Mouse (Mus musculus): ENCODE measurements at regions not wholly inside any gene's neighbourhood (a gene's known extent, or its start where the extent isn't known, plus 50 kb on each side); places are given as distances from the start of the nearest gene placed in this dataset.

DNA sequence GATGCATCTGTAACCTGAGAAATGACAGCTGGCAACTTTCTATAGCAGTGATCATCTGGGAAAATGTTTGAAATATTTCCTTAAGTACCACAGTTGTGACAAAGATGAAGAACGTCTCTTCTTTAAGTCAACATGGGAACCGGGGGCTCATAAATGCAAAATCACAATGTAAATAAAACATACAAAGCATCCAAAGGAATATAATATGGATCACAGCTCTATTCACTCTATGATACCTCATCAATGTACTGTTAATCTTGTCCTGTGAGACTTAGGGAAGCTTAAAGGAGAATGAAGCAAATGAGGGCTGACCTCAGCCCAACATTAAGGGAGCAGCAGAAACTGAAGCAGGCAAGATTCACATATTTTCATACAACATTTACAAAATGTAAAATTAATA, 96.3 kb upstream of the Mdga2 start:
- no peak for DNase-seq (ENCODE audit: low read depth)
- TF ChIP-seq POLR2A (IDR thresholded peaks at IDR 0.05; ENCODE audit: borderline replicate concordance, extremely low read depth, insufficient read depth, insufficient read length, poor library complexity, severe bottlenecking) (no peak), CTCF (IDR thresholded peaks at IDR 0.05; ENCODE audit: borderline replicate concordance, extremely low read depth, insufficient read depth, insufficient read length) (no peak)

DNA sequence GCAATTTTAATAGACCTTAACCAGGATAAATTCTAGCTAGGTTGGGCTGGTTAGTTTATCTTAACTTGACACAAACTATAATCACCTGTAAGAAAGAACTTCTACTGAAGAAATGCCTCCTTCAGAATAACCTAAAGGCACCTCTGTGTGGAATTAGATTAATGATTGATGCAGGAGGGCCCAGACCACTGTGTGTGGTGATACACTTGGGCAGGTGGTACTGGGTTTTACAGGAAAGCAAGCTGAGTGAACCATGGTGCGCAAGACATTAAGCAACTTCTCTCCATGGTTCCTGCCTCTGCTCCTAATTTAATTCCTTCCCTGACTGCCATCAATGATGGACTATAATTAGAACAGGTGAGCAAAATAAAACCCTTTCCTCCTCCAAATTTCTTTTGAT, 77.9 kb upstream of the Mdga2 start:
- no peak for DNase-seq (ENCODE audit: low read depth)
- TF ChIP-seq CTCF (IDR thresholded peaks at IDR 0.05; ENCODE audit: borderline replicate concordance, extremely low read depth, insufficient read depth, insufficient read length) (no peak), POLR2A (IDR thresholded peaks at IDR 0.05; ENCODE audit: borderline replicate concordance, extremely low read depth, insufficient read depth, insufficient read length, poor library complexity, severe bottlenecking) (no peak)

DNA sequence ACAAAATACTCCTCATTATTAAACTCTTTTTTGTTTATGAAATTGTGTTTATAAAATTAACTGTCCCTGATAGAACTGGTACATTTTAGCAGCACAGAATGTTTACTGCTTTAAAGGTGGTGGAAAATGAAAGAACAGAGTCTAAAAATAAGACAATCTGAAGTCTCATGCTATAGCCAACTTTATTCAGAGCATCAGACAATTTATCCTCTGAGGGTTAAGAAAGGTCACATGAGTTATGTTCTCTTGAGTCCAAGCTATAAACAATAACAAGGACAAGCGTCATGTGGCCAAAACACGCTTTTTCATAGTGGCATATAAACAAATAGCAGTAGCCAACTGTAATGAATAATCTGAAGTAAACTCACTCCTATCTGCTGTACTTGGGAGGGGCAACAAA, 67.7 kb upstream of the Mdga2 start:
- TF ChIP-seq POLR2A (IDR thresholded peaks at IDR 0.05; ENCODE audit: borderline replicate concordance, extremely low read depth, insufficient read depth, insufficient read length, poor library complexity, severe bottlenecking), result no peak
- TF ChIP-seq CTCF (IDR thresholded peaks at IDR 0.05; ENCODE audit: borderline replicate concordance, extremely low read depth, insufficient read depth, insufficient read length), result no peak
- DNase-seq (ENCODE audit: low read depth), result no peak

DNA sequence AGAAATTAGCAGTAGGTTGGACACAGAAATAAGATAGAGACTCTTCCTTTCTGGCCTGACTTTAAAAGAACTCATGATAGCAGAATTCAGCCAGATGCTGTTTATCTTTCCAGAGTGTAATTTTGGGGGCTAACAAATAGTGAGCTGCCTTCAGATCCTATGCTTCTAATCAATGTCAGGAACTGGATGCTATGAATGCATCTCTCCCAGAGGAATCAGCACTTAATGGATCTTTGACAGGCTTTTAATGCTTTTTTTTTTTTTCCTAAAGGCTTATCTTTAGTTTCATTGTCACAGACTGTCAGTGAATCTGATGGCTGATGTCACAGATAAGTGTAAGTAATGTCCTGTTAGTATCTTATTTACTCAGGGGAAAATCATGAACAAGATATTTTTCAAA, 50.5 kb upstream of the Mdga2 start:
- peak; percentile 56 for DNase-seq (ENCODE audit: low read depth)

DNA sequence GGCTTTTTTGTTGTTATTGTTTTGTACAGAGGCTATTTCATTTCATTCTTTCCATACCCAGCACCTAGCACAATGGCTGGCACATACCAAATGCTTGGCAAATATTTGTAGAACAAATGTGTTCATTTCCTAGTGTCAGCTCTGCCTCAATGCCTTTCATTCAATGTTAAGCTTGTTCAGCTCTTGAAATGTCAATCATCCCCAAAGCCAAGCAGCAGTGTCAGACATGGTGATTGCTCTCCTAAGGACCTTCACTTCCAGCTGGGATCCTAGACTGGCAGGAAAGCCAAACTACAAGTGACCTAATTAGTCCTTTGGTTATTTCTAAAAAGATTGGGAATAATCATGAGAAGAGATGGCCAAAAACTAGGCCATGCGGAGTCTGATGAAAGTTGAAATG, 50.0 kb upstream of the Mdga2 start:
- peak; percentile 78 for DNase-seq (ENCODE audit: low read depth)
- TF ChIP-seq CTCF (IDR thresholded peaks at IDR 0.05; ENCODE audit: borderline replicate concordance, extremely low read depth, insufficient read depth, insufficient read length) (no peak), POLR2A (IDR thresholded peaks at IDR 0.05; ENCODE audit: borderline replicate concordance, extremely low read depth, insufficient read depth, insufficient read length, poor library complexity, severe bottlenecking) (no peak)

More for the DNA sequence above, 50.5 kb upstream of the Mdga2 start:
- TF ChIP-seq CTCF (IDR thresholded peaks at IDR 0.05; ENCODE audit: borderline replicate concordance, extremely low read depth, insufficient read depth, insufficient read length) (no peak), POLR2A (IDR thresholded peaks at IDR 0.05; ENCODE audit: borderline replicate concordance, extremely low read depth, insufficient read depth, insufficient read length, poor library complexity, severe bottlenecking) (no peak)
